Mouse (Mus musculus) MEL (cell line): ENCODE measurements at regions not wholly inside any gene's neighbourhood (a gene's known extent, or its start where the extent isn't known, plus 50 kb on each side); places are given as distances from the start of the nearest gene placed in this dataset.

Experiments used
- DNase-seq: peaks from one replicate; pipeline ENCODE4 v3.0.0; 2011; ENCODE audit warnings: low read depth, low spot score
- H3K27ac ChIP-seq: 2 replicates; pipeline ENCODE4 v1.5.1; 2012; ENCODE audit warnings: low read depth, mild to moderate bottlenecking, control low read depth, low read length, moderate library complexity; ENCODE audit not compliant: control insufficient read depth
- H3K27me3 ChIP-seq, 2 experiments: fragments of 150-350 bp in 1 of 2; sonication (generic) in 1 of 2; 2 replicates each; pipeline ENCODE4 v1.6.1; 2012; ENCODE audit warnings: low read length in 2 of 2, mild to moderate bottlenecking in 2 of 2, improper control_type of control experiment in 1 of 2, moderate library complexity in 1 of 2; ENCODE audit not compliant: insufficient read depth in 2 of 2, control insufficient read depth in 1 of 2
- H3K36me3 ChIP-seq, 2 experiments: 2 replicates each; pipeline ENCODE4 v1.6.1; 2012 to 2014; ENCODE audit warnings: low read length in 2 of 2, improper control_type of control experiment in 1 of 2, inconsistent platforms in 1 of 2, mild to moderate bottlenecking in 1 of 2; ENCODE audit not compliant: insufficient read depth in 2 of 2, control insufficient read depth in 1 of 2
- H3K4me1 ChIP-seq, 2 experiments: fragments of 150-350 bp in 1 of 2; sonication (generic) in 1 of 2; 2 replicates each; pipeline ENCODE4 v1.6.1; 2012; ENCODE audit warnings: low read length in 2 of 2, improper control_type of control experiment in 1 of 2, mild to moderate bottlenecking in 1 of 2; ENCODE audit not compliant: insufficient read depth in 2 of 2, control insufficient read depth in 1 of 2
- H3K4me3 ChIP-seq, 2 experiments: fragments of 150-350 bp in 1 of 2; sonication (generic) in 1 of 2; 2 replicates each; pipeline ENCODE4 v1.5.1; 2012; ENCODE audit warnings: low read depth in 2 of 2, low read length in 2 of 2, mild to moderate bottlenecking in 2 of 2, moderate library complexity in 2 of 2, control low read depth in 1 of 2, improper control_type of control experiment in 1 of 2; ENCODE audit not compliant: control insufficient read depth in 1 of 2, insufficient read depth in 1 of 2
- H3K79me2 ChIP-seq: 2 replicates; pipeline ENCODE4 v1.6.1; 2012; ENCODE audit warnings: mild to moderate bottlenecking, low read length, moderate library complexity; ENCODE audit not compliant: control insufficient read depth, poor library complexity, insufficient read depth
- H3K9ac ChIP-seq: 2 replicates; pipeline ENCODE4 v1.6.1; 2012; ENCODE audit warnings: low read depth, mild to moderate bottlenecking, control low read depth, low read length, moderate library complexity; ENCODE audit not compliant: control insufficient read depth, poor library complexity, severe bottlenecking
- H3K9me3 ChIP-seq: fragments of 150-350 bp; sonication (generic); replicated peaks from 2 replicates; pipeline ENCODE4 v1.6.1; 2012; ENCODE audit warnings: mild to moderate bottlenecking, low read length, improper control_type of control experiment, moderate library complexity; ENCODE audit not compliant: insufficient read depth
- BHLHE40 ChIP-seq: IDR thresholded peaks from 2 replicates; pipeline ENCODE4 v1.6.1; 2012; ENCODE audit warnings: low read depth, mild to moderate bottlenecking, inconsistent platforms, low read length, improper control_type of control experiment, borderline replicate concordance
- CHD1 ChIP-seq: IDR thresholded peaks from 2 replicates; pipeline ENCODE4 v1.6.1; 2012; ENCODE audit warnings: low read depth, mild to moderate bottlenecking, inconsistent platforms, low read length, improper control_type of control experiment
- CHD2 ChIP-seq: IDR thresholded peaks from 2 replicates; pipeline ENCODE4 v1.6.1; 2011; ENCODE audit warnings: low read length, improper control_type of control experiment
- E2F4 ChIP-seq: IDR thresholded peaks from 2 replicates; pipeline ENCODE4 v1.6.1; 2011; ENCODE audit warnings: low read depth, low read length, improper control_type of control experiment, borderline replicate concordance
- ELF1 ChIP-seq: IDR thresholded peaks from 2 replicates; pipeline ENCODE4 v1.6.1; 2014; ENCODE audit warnings: low read depth, mild to moderate bottlenecking, inconsistent platforms, low read length, improper control_type of control experiment, moderate library complexity
- GABPA ChIP-seq: IDR thresholded peaks from 2 replicates; pipeline ENCODE4 v1.6.1; 2012; ENCODE audit warnings: low read depth, mild to moderate bottlenecking, inconsistent platforms, low read length, improper control_type of control experiment, moderate library complexity
- GATA1 ChIP-seq: IDR thresholded peaks from 2 replicates; pipeline ENCODE4 v1.6.1; 2011; ENCODE audit warnings: low read depth, low read length, improper control_type of control experiment
- HCFC1 ChIP-seq: IDR thresholded peaks from 2 replicates; pipeline ENCODE4 v1.6.1; 2012; ENCODE audit warnings: low read depth, mild to moderate bottlenecking, inconsistent platforms, low read length, improper control_type of control experiment, moderate library complexity
- MAZ ChIP-seq: IDR thresholded peaks from 2 replicates; pipeline ENCODE4 v1.6.1; 2012; ENCODE audit warnings: low read depth, mild to moderate bottlenecking, inconsistent platforms, low read length, improper control_type of control experiment
- NELFE ChIP-seq: IDR thresholded peaks from 2 replicates; pipeline ENCODE4 v1.6.1; 2011; ENCODE audit warnings: low read depth, low read length, improper control_type of control experiment
- NRF1 ChIP-seq: IDR thresholded peaks from 2 replicates; pipeline ENCODE4 v1.6.1; 2014; ENCODE audit warnings: low read depth, mild to moderate bottlenecking, inconsistent platforms, low read length, improper control_type of control experiment, moderate library complexity; ENCODE audit not compliant: poor library complexity, insufficient read depth, severe bottlenecking
- POLR2A ChIP-seq, 2 experiments: IDR thresholded peaks; 2 replicates each; pipeline ENCODE4 v1.6.1; 2011 to 2012; ENCODE audit warnings: low read length in 2 of 2, mild to moderate bottlenecking in 2 of 2, control low read depth in 1 of 2, improper control_type of control experiment in 1 of 2, low read depth in 1 of 2, moderate library complexity in 1 of 2; ENCODE audit not compliant: control insufficient read depth in 1 of 2, insufficient read depth in 1 of 2, poor library complexity in 1 of 2
- POLR2AphosphoS2 ChIP-seq: IDR thresholded peaks from 2 replicates; pipeline ENCODE4 v1.6.1; 2011; ENCODE audit warnings: low read length, improper control_type of control experiment
- RAD21 ChIP-seq: IDR thresholded peaks from 2 replicates; pipeline ENCODE4 v1.6.1; 2011; ENCODE audit warnings: mild to moderate bottlenecking, low read depth, low read length, improper control_type of control experiment
- RCOR1 ChIP-seq: IDR thresholded peaks from 2 replicates; pipeline ENCODE4 v1.6.1; 2012; ENCODE audit warnings: low read depth, mild to moderate bottlenecking, inconsistent platforms, low read length, improper control_type of control experiment
- SMC3 ChIP-seq: IDR thresholded peaks from 2 replicates; pipeline ENCODE4 v1.6.1; 2011; ENCODE audit warnings: low read depth, low read length, improper control_type of control experiment
- TCF12 ChIP-seq: IDR thresholded peaks from 2 replicates; pipeline ENCODE4 v1.6.1; 2014; ENCODE audit warnings: low read depth, mild to moderate bottlenecking, inconsistent platforms, low read length, improper control_type of control experiment, moderate library complexity
- UBTF ChIP-seq: IDR thresholded peaks from 2 replicates; pipeline ENCODE4 v1.6.1; 2012; ENCODE audit warnings: low read depth, mild to moderate bottlenecking, inconsistent platforms, low read length, improper control_type of control experiment, moderate library complexity, borderline replicate concordance; ENCODE audit not compliant: insufficient read depth
- USF1 ChIP-seq: IDR thresholded peaks from 2 replicates; pipeline ENCODE4 v1.6.1; 2014; ENCODE audit warnings: low read depth, mild to moderate bottlenecking, inconsistent platforms, low read length, improper control_type of control experiment, moderate library complexity
- USF2 ChIP-seq, 2 experiments: IDR thresholded peaks; 2 replicates each; pipeline ENCODE4 v1.6.1; 2011 to 2012; ENCODE audit warnings: improper control_type of control experiment in 2 of 2, low read length in 2 of 2, borderline replicate concordance in 1 of 2, inconsistent platforms in 1 of 2, low read depth in 1 of 2, mild to moderate bottlenecking in 1 of 2; ENCODE audit not compliant: insufficient read depth in 1 of 2
- ZC3H11A ChIP-seq: IDR thresholded peaks from 2 replicates; pipeline ENCODE4 v1.6.1; 2012; ENCODE audit warnings: low read depth, mild to moderate bottlenecking, inconsistent platforms, low read length, improper control_type of control experiment
- ZNF384 ChIP-seq: IDR thresholded peaks from 2 replicates; pipeline ENCODE4 v1.6.1; 2012; ENCODE audit warnings: low read depth, mild to moderate bottlenecking, inconsistent platforms, low read length, improper control_type of control experiment

- no peak for DNase-seq
- no peaks in the 10 kb centered on the region for H3K79me2 ChIP-seq
- no peaks in the 10 kb centered on the region for H3K27me3 ChIP-seq
- H3K4me1 ChIP-seq, result no peaks in the 10 kb centered on the region
- no peak overlapping the region for H3K27ac ChIP-seq
- H3K36me3 ChIP-seq, result no peaks in the 10 kb centered on the region
- no peaks in the 10 kb centered on the region for H3K9me3 ChIP-seq
- no peak overlapping the region for H3K9ac ChIP-seq
- H3K4me3 ChIP-seq, result no peak overlapping the region
- TF ChIP-seq ZC3H11A (no peak), NELFE (no peak), TCF12 (no peak), E2F4 (no peak), USF2 (IDR thresholded peaks at IDR 0.05; ENCODE audit: borderline replicate concordance in 1 of 2, insufficient read depth in 1 of 2, low read depth in 1 of 2, low read length in 2 of 2) (no peak), NRF1 (no peak), MAZ (no peak), USF1 (no peak), ZNF384 (no peak), CHD1 (no peak), BHLHE40 (no peak), SMC3 (no peak), POLR2AphosphoS2 (no peak), RCOR1 (no peak)
- TF ChIP-seq, all 39 proteins: peak for 0
Measured at GRCm38 (mm10) chr4:25482933-25483620, 201.5 kb upstream of the Ufl1 start.

GRCm38 (mm10) chr4:25473026-25473425, 191.4 kb upstream of the Ufl1 start:
- no peaks in the 10 kb centered on the region; the same call in 1 of the 2 replicates for H3K9me3 ChIP-seq
- H3K27me3 ChIP-seq, result no peaks in the 10 kb centered on the region
- DNase-seq, result no peak
- H3K36me3 ChIP-seq, result peaks cover 0 to 13% of the 10 kb centered on the region in 2 experiments; a peak in 2 of 4 replicates
- no peaks in the 10 kb centered on the region for H3K79me2 ChIP-seq
- no peak for TF ChIP-seq ELF1
- no peak for TF ChIP-seq ZC3H11A
- no peak for TF ChIP-seq UBTF
- TF ChIP-seq RAD21, result no peak
- no peak for TF ChIP-seq BHLHE40
- TF ChIP-seq POLR2AphosphoS2, result no peak
- TF ChIP-seq POLR2A (IDR thresholded peaks at IDR 0.05; ENCODE audit: control insufficient read depth in 1 of 2, insufficient read depth in 1 of 2, low read depth in 1 of 2, low read length in 2 of 2, poor library complexity in 1 of 2), result no peak
- no peak for TF ChIP-seq GABPA
- no peak for TF ChIP-seq GATA1
- TF ChIP-seq HCFC1, result no peak
- TF ChIP-seq CHD2, result no peak
- TF ChIP-seq ZNF384, result no peak
- no peak overlapping the region for H3K4me3 ChIP-seq
- H3K27ac ChIP-seq, result no peak overlapping the region
- H3K9ac ChIP-seq, result no peak overlapping the region
- peaks cover 0 to 6% of the 10 kb centered on the region in 2 experiments; a peak in 3 of 4 replicates for H3K4me1 ChIP-seq
